In the genomic region with DNA sequence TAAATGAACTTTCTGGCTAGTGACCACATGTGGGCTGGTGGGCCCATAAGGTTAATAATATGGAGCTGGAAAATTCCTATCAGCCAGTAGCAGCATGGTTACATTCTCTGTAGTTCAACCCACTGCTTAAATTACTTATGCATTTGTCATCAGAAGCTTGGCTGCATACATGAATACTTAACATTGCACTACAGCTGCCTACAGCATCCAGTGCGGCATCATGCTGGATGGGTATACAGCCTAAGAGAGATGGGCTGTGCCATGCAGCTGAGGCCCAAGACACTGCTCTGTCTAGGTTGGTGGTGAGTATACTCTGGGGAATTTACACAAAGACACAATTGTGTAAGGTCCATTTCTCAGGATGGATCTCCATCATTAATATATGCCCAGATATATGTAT, we compare ENCODE assay signal across 17 mouse cellular contexts.
DNase-seq lines count a peak whose midpoint lies in the region; ATAC-seq and TF ChIP-seq lines count a peak whose summit lies in the region.
"Had no signal": no experiment of that assay in that cellular context is flagged by ENCODE, and none has a peak within 500 bp of the region (broad histone marks: within the 10 kb centered on the region; RNA-seq: fewer than 3 reads in every experiment).

No protein-coding gene starts in this region.

- no peak for ATAC-seq in kidney, embryonic 16.5 days (ENCODE audit: low FRiP score, low TSS enrichment)
- 0 out of 2 replicates have a peak, but pooled peaks have one; percentile 61 for ATAC-seq in hindbrain, embryonic 16.5 days
- ATAC-seq: inflammation-experienced regulatory T-cells, adult 6 months; lung, postnatal 0 days had no signal

- H3K9me3 ChIP-seq in kidney, embryonic 16.5 days (ENCODE audit: low read length): no peaks in the 10 kb centered on the region
- no peaks in the 10 kb centered on the region for H3K9me3 ChIP-seq in hindbrain, embryonic 16.5 days (ENCODE audit: control insufficient read depth, low read length)
- H3K9me3 ChIP-seq: kidney, embryonic 15.5 days had no signal

- no peaks in the 10 kb centered on the region for H3K36me3 ChIP-seq in kidney, embryonic 16.5 days (ENCODE audit: insufficient read depth, low read length)
- H3K36me3 ChIP-seq in kidney, adult 2 months (ENCODE audit: control insufficient read depth, insufficient read depth, low read length): no peaks in the 10 kb centered on the region
- H3K36me3 ChIP-seq in C2C12 (ENCODE audit: control insufficient read depth, insufficient read depth): no peaks in the 10 kb centered on the region
- no peaks in the 10 kb centered on the region for H3K36me3 ChIP-seq in hindbrain, embryonic 16.5 days (ENCODE audit: control insufficient read depth, insufficient read depth, low read length)
- H3K36me3 ChIP-seq: kidney, embryonic 15.5 days had no signal

- 0 out of 2 replicates have a peak overlapping the region, but pooled peaks have one; percentile 23 for H3K27ac ChIP-seq in kidney, embryonic 16.5 days (ENCODE audit: low read length)
- H3K27ac ChIP-seq in kidney, adult 2 months (ENCODE audit: insufficient read depth, low read depth, low read length): no peak overlapping the region
- no peak overlapping the region for H3K27ac ChIP-seq in hindbrain, embryonic 16.5 days (ENCODE audit: low read depth, low read length)
- H3K27ac ChIP-seq in cerebellum, adult 2 months (ENCODE audit: insufficient read depth, low read length): no peak overlapping the region
- H3K27ac ChIP-seq: left cerebral cortex, adult 2 months; liver, embryonic 14.5 days had no signal

- H3ac ChIP-seq in C2C12 (ENCODE audit: control insufficient read depth, insufficient read length, low read depth): no peak overlapping the region

- no peak for DNase-seq in kidney, adult 2 months
- DNase-seq in brain, embryonic 14.5 days (ENCODE audit: low read depth): peak; percentile 76
- DNase-seq in right cerebral cortex, adult 2 months (ENCODE audit: low spot score in 2 of 2): no peak
- DNase-seq in thymus, postnatal 0 days (ENCODE audit: low spot score): no peak
- DNase-seq in cerebellum, adult 2 months: no peak
- DNase-seq: cerebellum, adult 8-10 months; heart, adult 18-20 months; right cerebral cortex, postnatal 4 days; thymus, adult 18-20 months had no signal

- no peaks in the 10 kb centered on the region for H3K79me3 ChIP-seq in C2C12 (ENCODE audit: low read depth)

- WGBS in kidney, embryonic 16.5 days: 91% methylated on average over 1 of the region's 1 CpGs
- 85% methylated on average over 1 of the region's 1 CpGs for WGBS in kidney, adult 2 months
- 65% methylated on average over 1 of the region's 1 CpGs for WGBS in hindbrain, embryonic 16.5 days
- 94% methylated on average over 1 of the region's 1 CpGs for WGBS in cerebellum, adult 2 months

- no peak overlapping the region for H3K4me3 ChIP-seq in kidney, embryonic 16.5 days (ENCODE audit: low read length)
- no peak overlapping the region for H3K4me3 ChIP-seq in kidney, adult 2 months (ENCODE audit: insufficient read depth, low read depth, low read length)
- H3K4me3 ChIP-seq in C2C12 (ENCODE audit: insufficient read depth, poor library complexity, severe bottlenecking): no peak overlapping the region
- H3K4me3 ChIP-seq in hindbrain, embryonic 16.5 days (ENCODE audit: low read length): no peak overlapping the region
- H3K4me3 ChIP-seq in cerebellum, adult 2 months (replicated peaks; ENCODE audit: insufficient read depth, low read depth, low read length): no peak overlapping the region
- H3K4me3 ChIP-seq: kidney, embryonic 15.5 days; left cerebral cortex, adult 2 months had no signal

- H3K9ac ChIP-seq in kidney, embryonic 16.5 days (replicated peaks; ENCODE audit: low read length): no peak overlapping the region
- H3K9ac ChIP-seq in hindbrain, embryonic 16.5 days (ENCODE audit: low read depth, low read length): no peak overlapping the region
- H3K9ac ChIP-seq: kidney, embryonic 15.5 days; liver, embryonic 14.5 days had no signal

- H3K4me1 ChIP-seq in kidney, embryonic 16.5 days (ENCODE audit: insufficient read depth, low read length): peaks cover 27% of the 10 kb centered on the region
- peaks cover 13% of the 10 kb centered on the region; the same call in 1 of the 2 replicates for H3K4me1 ChIP-seq in kidney, adult 2 months (ENCODE audit: control insufficient read depth, insufficient read depth, low read length)
- H3K4me1 ChIP-seq in hindbrain, embryonic 16.5 days (ENCODE audit: control insufficient read depth, insufficient read depth, low read depth, low read length): peaks cover 5% of the 10 kb centered on the region; the same call in 1 of the 2 replicates
- no peaks in the 10 kb centered on the region for H3K4me1 ChIP-seq in cerebellum, adult 2 months (ENCODE audit: control insufficient read depth, insufficient read depth, low read length)

- H3K4me2 ChIP-seq in kidney, embryonic 16.5 days (replicated peaks; ENCODE audit: low read depth, low read length): no peak overlapping the region
- no peak overlapping the region for H3K4me2 ChIP-seq in hindbrain, embryonic 16.5 days (ENCODE audit: low read length)
- H3K4me2 ChIP-seq: kidney, embryonic 15.5 days had no signal

- TF ChIP-seq POLR2A in kidney, adult 2 months (IDR thresholded peaks at IDR 0.05; ENCODE audit: low read depth, low read length): no peak
- TF ChIP-seq POLR2A in brain, embryonic 14.5 days (IDR thresholded peaks at IDR 0.05; ENCODE audit: borderline replicate concordance, extremely low read depth, insufficient read depth, insufficient read length, poor library complexity, severe bottlenecking): no peak
- no peak for TF ChIP-seq POLR2A in cerebellum, adult 2 months (IDR thresholded peaks at IDR 0.05; ENCODE audit: borderline replicate concordance, insufficient read depth, low read length)

- H3K79me2 ChIP-seq in C2C12 (ENCODE audit: control insufficient read depth, insufficient read depth): no peaks in the 10 kb centered on the region

- no peak for TF ChIP-seq CTCF in kidney, adult 2 months (conservative IDR thresholded peaks at IDR 0.05; ENCODE audit: insufficient read depth, insufficient read length, low read depth, low read length)
- no peak for TF ChIP-seq CTCF in C2C12 (IDR thresholded peaks at IDR 0.05; ENCODE audit: control insufficient read depth, insufficient read depth, insufficient read length)
- no peak for TF ChIP-seq CTCF in brain, embryonic 14.5 days (IDR thresholded peaks at IDR 0.05; ENCODE audit: borderline replicate concordance, extremely low read depth, insufficient read depth, insufficient read length)
- TF ChIP-seq CTCF in cerebellum, adult 2 months (IDR thresholded peaks at IDR 0.05; ENCODE audit: borderline replicate concordance, insufficient read depth, low read depth, low read length): no peak

- H3K27me3 ChIP-seq in kidney, embryonic 16.5 days (ENCODE audit: insufficient read depth, low read length): no peaks in the 10 kb centered on the region
- H3K27me3 ChIP-seq in kidney, adult 2 months (replicated peaks; ENCODE audit: control insufficient read depth, insufficient read depth, low read length): no peaks in the 10 kb centered on the region
- no peaks in the 10 kb centered on the region for H3K27me3 ChIP-seq in C2C12 (ENCODE audit: control insufficient read depth, insufficient read depth, insufficient read length)
- no peaks in the 10 kb centered on the region; the same call in 1 of the 2 replicates for H3K27me3 ChIP-seq in hindbrain, embryonic 16.5 days (replicated peaks; ENCODE audit: control insufficient read depth, insufficient read depth, low read length)
- H3K27me3 ChIP-seq in cerebellum, adult 2 months (ENCODE audit: control insufficient read depth, insufficient read depth, low read length): no peaks in the 10 kb centered on the region; the same call in 1 of the 2 replicates
- H3K27me3 ChIP-seq: kidney, embryonic 15.5 days had no signal

TF ChIP-seq in C2C12, 6 proteins besides CTCF, POLR2A, EP300 and RAD21:
- TF ChIP-seq MYOG (IDR thresholded peaks at IDR 0.05; ENCODE audit: control insufficient read depth, extremely low read depth, insufficient read length) (no peak), CEBPB (IDR thresholded peaks at IDR 0.05; ENCODE audit: low read depth) (no peak), MYOD1 (IDR thresholded peaks at IDR 0.05; ENCODE audit: control insufficient read depth, insufficient read length, low read depth) (no peak), FOSL1 (IDR thresholded peaks at IDR 0.05; ENCODE audit: insufficient read depth, low read length, poor library complexity, severe bottlenecking) (no peak), MAX (IDR thresholded peaks at IDR 0.05) (peak; percentile 48)
TF ChIP-seq in C2C12: peak in this region for 1.
